Mouse (Mus musculus) bone marrow, adult 2 months (tissue): Measurements from ENCODE around the gene H2-Q10. TPM values are rescaled to one million over a fixed set of nuclear protein-coding genes. Genes with fewer than 3 reads are reported as not detected.
A peak's percentile ranks its signal among the peaks of the same experiment; 100 is the strongest.
"Not testable (repeated sequence)": the region's sequence is repeated elsewhere in the genome, so short reads cannot be mapped to it uniquely, and the experiment has no call there.

Source experiments
- H3K27ac ChIP-seq: fragments of 200-500 bp; 2 replicates; pipeline ENCODE4 v1.5.1; 2012; ENCODE audit warnings: low read depth, mild to moderate bottlenecking, control low read depth, inconsistent platforms, low read length; ENCODE audit not compliant: control insufficient read depth, poor library complexity, insufficient read depth
- H3K4me1 ChIP-seq: fragments of 200-500 bp; 2 replicates; pipeline ENCODE4 v1.6.1; 2011; ENCODE audit warnings: low read length; ENCODE audit not compliant: control insufficient read depth, insufficient read depth
- H3K4me3 ChIP-seq: fragments of 200-500 bp; replicated peaks from 2 replicates; pipeline ENCODE3; 2011; ENCODE audit warnings: mild to moderate bottlenecking, low read depth, low read length, control low read depth; ENCODE audit not compliant: control insufficient read depth
- CTCF ChIP-seq: fragments of 200-500 bp; IDR thresholded peaks from 2 replicates; pipeline ENCODE4 v1.5.1; 2011; ENCODE audit warnings: low read length, control low read depth; ENCODE audit not compliant: control insufficient read depth, insufficient read depth
- POLR2A ChIP-seq: fragments of 200-500 bp; IDR thresholded peaks from 2 replicates; pipeline ENCODE4 v1.6.1; 2011; ENCODE audit warnings: low read depth, mild to moderate bottlenecking, control low read depth, low read length, borderline replicate concordance; ENCODE audit not compliant: control insufficient read depth
- WGBS: fragments of 180-500 bp; shearing (Covaris S2); methylation state at CpG from one replicate; pipeline ENCODE4 v1.1.7; 2018; 5-methylcytosine and 5-hydroxymethylcytosine counted together
- polyA plus RNA-seq: library from polyadenylated mRNA; stranded (reverse); fragments of >200 nt; gene quantifications from 2 replicates; pipeline ENCODE4 v1.2.4, GENCODE M21; 2011; ENCODE audit warnings: low replicate concordance; ENCODE audit not compliant: missing spikeins, insufficient read depth, insufficient read length

H2-Q10 gene
- polyA plus RNA-seq, 1 experiment, result 68.7 TPM

DNA sequence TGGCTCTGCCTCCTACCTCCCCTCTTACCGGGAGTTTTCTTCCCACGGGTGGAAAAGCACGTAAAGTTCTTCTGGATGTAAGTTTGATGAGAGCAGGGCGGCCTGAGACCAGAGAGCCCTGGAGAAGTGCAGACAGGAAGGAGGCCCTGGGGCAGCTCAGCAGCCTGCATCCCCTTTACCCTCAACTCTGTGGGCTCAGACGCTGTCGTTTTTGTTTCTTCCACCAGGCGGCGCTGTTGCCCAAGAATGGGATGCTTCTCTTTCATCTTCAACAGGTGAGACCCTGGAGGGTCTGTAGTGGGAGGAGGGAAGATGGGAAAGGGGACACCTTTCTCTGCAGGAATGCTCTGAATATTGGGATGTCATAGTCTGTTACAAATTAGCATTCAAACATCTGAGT, 4.2 kb upstream of the H2-Q10 start:
- H3K27ac ChIP-seq, H3K4me1 ChIP-seq, H3K4me3 ChIP-seq: not testable (repeated sequence)
- 4% methylated on average over 8 of the region's 8 CpGs for WGBS
- TF ChIP-seq CTCF, result peak; percentile 67

DNA sequence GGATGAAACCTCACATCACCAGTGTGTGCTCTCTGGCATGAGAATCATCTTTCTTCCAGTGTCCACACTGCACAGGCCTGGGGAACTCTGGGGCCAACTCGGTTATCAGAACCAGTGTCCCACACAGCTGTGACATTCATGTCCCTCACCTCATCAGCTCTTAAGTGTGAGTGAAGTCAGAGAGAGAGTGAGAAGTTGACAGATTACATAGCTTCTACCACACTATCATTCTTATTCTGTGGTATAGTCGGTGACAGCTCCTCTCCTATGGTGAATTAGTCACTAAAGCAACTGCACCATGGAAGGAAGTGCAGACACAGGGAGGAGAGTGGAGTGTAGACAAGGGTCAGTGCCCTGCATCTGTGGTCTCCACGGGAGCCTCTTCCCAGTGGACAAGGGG, 953 bp upstream of the H2-Q10 start:
- 30% methylated on average over 3 of the region's 3 CpGs for WGBS
- H3K4me1 ChIP-seq, H3K27ac ChIP-seq, H3K4me3 ChIP-seq: not testable (repeated sequence)

DNA sequence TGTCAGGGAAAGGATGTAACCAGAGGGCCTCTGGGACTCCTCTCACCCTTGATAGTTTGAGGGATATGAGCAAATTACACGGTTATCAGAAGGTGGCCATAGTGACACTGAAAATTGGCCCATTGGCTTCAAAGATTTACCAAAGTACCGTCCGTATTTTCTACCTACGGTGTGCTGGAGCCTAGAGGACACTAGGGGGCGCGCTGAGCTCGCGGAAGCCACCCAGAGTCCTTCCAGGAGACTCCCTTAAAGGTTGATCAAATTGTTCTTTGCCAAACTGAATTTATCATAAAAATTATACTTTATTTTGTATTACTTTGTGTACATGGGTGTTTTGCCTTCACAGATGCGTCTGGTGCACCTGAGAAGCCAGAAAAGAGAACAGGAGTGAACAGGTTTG, 14.2 kb downstream of the H2-Q10 start:
- TF ChIP-seq POLR2A (no peak), CTCF (peak; percentile 88)
- Histone ChIP-seq H3K4me1 (no peaks in the 10 kb centered on the region; the same call in 1 of the 2 replicates), H3K27ac (no peak overlapping the region), H3K4me3 (no peak overlapping the region)
- WGBS, result 1% methylated on average over 9 of the region's 9 CpGs

DNA sequence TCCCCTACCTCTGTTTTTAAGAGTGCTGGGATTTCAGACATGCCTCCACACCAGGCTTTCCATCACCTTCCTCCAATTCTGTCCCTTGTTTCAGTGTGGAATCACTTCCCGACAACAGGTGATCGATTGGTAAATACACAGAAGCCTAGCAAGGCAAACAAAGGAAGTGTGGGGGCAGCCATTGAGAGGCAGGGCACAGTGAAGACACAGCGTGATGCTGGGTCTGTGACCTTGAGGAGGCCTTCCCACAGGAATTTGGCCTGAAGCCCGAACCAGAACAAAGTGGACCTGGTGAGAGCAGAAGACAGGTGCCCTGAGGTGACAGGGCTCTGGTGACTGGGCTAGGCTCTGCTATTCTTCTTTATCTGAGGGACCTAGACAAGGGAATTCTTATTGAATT, 15.8 kb downstream of the H2-Q10 start:
- Histone ChIP-seq H3K4me3 (no peak overlapping the region), H3K4me1 (no peaks in the 10 kb centered on the region; the same call in 1 of the 2 replicates), H3K27ac (no peak overlapping the region)
- 26% methylated on average over 4 of the region's 4 CpGs for WGBS
- TF ChIP-seq POLR2A (no peak), CTCF (no peak)

DNA sequence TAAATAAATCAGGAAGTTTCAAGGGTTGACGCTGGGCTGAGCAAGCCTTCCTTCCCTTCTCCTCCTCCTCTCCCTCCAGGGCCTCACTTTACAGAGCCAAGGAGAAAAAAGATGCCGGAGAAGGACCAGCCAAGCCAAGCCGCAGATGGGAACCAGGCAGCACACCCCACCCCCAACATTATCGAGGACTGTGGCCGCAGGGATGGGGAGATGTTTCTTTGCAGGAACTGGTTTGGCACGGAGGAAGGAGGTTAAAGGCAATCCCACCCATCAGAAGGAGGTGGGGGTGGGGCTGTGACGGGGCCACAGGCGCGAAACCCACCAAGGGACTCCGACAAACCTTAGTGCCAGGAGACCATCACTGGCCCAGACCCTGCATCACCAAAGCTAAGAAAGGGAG, 16.8 kb downstream of the H2-Q10 start:
- Histone ChIP-seq H3K4me1 (no peaks in the 10 kb centered on the region; the same call in 1 of the 2 replicates), H3K27ac (no peak overlapping the region), H3K4me3 (no peak overlapping the region)
- TF ChIP-seq CTCF (no peak), POLR2A (no peak)
- 46% methylated on average over 10 of the region's 10 CpGs for WGBS

DNA sequence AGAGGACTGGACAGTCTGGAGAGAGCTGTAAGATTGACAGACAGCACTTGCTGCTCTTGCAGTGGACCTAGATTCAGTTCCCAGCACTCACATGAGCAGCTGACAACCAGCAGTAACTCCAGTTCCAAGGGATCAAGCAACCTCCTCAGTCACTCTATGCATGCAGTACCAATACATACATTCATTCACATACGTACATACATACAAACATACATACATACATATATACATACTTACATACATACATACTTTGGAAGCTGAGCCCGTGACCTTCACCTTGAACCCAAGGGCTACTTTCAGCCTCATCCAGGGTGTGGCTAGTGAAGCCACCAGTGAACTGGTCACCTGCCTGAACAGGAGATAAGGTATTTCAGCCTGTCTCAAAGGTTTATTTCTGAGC, 18.2 kb downstream of the H2-Q10 start:
- 85% methylated on average over 2 of the region's 2 CpGs for WGBS
- no peak for TF ChIP-seq CTCF
- no peak for TF ChIP-seq POLR2A

DNA sequence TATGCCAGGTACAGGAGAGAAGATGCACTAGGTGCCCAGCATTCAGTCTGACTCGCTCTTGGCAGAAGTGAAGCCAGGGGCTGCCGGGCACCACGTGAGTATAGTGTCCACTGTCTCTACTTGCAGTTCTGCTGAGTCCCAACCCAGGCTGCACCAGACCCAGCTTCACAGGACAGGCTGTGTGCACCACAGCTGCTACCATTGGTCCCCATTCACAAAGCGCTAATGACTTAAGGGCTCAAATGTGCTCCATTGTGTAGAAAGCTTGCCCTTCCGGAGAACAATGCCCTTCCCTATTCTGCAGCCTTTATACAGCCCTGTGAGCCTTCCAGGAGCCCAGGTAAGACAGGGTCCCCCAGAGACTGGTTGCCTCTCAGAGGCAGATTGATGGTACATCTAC, 20.4 kb downstream of the H2-Q10 start:
- no peak overlapping the region for H3K4me3 ChIP-seq
- 59% methylated on average over 5 of the region's 5 CpGs for WGBS
- H3K27ac ChIP-seq, result no peak overlapping the region
- TF ChIP-seq POLR2A, result no peak
- TF ChIP-seq CTCF, result no peak
- H3K4me1 ChIP-seq, result no peaks in the 10 kb centered on the region

More for the DNA sequence above, 18.2 kb downstream of the H2-Q10 start:
- Histone ChIP-seq H3K4me1 (no peaks in the 10 kb centered on the region; the same call in 1 of the 2 replicates), H3K27ac (no peak overlapping the region), H3K4me3 (no peak overlapping the region)

DNA sequence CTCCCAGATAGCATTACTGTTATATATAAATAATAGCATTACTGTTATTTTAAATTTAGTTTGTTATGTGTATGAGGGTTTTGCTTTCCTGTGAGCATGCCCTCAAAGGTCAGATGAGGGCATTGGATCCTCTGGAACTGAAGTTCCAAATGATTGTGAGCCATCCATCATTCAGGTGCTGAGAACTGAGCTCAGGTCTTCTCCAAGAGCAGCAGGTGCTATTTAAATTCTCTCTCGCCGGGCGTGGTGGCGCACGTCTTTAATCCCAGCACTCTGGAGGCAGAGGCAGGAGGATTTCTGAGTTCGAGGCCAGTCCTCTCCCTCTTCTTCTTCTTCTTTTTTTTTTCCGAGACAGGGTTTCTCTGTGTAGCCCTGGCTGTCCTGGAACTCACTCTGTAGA, 27.2 kb downstream of the H2-Q10 start:
- no peak for TF ChIP-seq POLR2A
- TF ChIP-seq CTCF, result no peak
- WGBS, result 79% methylated on average over 7 of the region's 7 CpGs
- no peak overlapping the region for H3K4me3 ChIP-seq

DNA sequence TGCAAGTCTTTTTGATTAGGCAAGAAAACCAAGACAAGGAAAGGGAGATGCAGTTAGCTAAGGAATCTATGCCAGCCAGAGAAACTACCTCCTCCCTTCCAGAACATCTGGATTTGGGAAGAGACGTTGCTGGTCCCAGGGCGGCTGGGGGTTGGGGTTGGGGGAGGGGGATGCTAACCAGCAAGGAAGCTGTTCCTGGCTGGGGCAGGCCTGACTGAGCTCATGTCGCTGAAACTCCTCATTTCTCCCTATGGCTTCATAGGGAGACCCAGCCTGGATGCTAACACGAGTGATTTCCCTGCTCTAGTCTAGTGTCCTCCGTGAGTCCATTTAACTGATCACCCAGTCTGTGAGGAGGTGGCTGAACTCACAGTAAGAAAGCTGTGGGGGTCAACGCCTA, 32.3 kb downstream of the H2-Q10 start:
- WGBS, result 20% methylated on average over 6 of the region's 6 CpGs
- H3K4me3 ChIP-seq, result no peak overlapping the region

More for the DNA sequence above, 27.2 kb downstream of the H2-Q10 start:
- Histone ChIP-seq H3K27ac (no peak overlapping the region), H3K4me1 (no peaks in the 10 kb centered on the region)

More for the DNA sequence above, 32.3 kb downstream of the H2-Q10 start:
- no peak overlapping the region for H3K27ac ChIP-seq
- H3K4me1 ChIP-seq, result no peaks in the 10 kb centered on the region
- no peak for TF ChIP-seq POLR2A
- TF ChIP-seq CTCF, result no peak
